Mouse (Mus musculus) frontal cortex, postnatal 14 days (tissue): ENCODE data around the gene Atp8b4.
"Not testable (repeated sequence)": the region's sequence is repeated elsewhere in the genome, so short reads cannot be mapped to it uniquely, and the experiment has no call there.

Source experiments
- DNase-seq, 2 experiments: peaks; one replicate each; pipeline ENCODE4 v3.0.0; 2022; ENCODE audit warnings: low spot score in 2 of 2

Atp8b4 gene

DNA sequence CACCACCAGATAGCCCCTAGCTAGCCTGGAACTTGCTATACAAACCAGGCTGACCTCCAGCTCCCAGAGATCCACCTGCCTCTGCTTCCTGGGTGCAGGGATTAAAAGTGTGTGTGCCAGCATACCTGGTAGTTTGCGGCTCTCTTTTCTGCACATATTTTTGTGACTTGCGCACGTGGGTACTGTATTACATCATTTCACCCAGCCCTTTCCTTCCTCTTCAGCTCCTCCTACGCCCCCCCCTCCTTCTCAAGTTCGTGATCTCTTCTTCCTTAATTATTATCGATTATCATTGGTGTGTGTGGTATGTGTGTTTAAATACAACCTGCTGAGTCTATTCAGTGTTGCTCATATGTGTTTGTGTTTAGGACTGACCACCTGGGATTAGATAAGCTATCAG lies at the start of gene Atp8b4:
Gene Atp8b4, minus strand, starts transcription at position 154 of the 400 bp plus-strand sequence.
- DNase-seq = no peak

DNA sequence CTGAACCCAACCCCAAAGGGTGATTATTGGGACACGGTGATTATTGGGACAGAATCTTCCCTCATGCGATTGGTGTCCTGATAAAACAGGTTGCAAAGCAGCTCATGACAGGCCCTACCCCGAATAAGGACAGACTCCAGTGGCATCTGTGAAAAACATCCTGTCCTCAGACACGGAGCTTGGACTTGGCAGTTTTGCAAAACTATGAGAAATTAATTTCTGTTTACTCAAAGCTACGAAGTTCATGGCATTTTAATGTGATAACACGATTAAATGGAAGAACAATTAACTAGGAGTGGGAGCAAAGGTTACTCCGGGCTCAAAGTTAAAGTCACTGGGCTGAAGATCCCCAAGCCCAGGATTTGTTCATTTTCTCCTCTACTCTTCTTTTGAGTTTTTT lies 49.2 kb upstream of the Atp8b4 start:
- no peak for DNase-seq

DNA sequence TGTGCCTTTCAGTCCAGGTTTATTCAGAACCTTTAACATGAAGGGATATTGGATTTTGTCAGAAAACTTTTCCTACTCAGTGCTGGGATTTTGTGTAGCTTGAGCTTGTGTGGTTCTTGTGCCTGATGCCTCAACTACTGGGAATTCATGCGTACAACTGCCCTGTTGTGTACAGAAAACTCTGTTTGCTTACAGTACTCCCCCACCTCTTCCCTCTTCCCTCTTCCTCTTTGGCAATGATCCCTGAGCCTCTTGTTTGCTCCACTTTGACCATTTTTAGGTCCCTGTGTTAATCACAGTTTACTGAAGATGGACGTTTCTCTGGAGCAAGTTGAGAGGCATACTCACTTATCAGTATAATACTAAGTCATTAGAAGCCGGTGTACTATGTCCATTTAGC lies 45.9 kb upstream of the Atp8b4 start:
- DNase-seq = no peak

DNA sequence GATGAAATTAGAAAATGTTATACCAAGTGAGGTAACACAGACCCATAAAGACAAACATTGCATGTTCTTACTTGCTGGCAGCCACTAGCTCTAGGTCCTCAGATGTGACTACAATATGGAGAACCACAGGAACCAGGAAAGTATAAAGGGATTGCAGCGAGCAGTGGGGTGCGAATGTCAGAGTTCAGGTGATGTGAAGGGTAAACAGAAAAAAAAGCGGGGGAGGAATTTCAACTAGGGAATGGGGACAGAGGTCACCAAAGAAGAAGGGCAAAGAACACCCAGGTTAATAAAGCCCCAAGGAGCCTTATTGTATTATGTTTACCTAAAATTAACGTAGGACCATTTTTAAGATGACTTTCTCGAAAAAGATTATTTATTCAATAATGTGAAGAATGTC lies 44.8 kb upstream of the Atp8b4 start:
- no peak for DNase-seq

DNA sequence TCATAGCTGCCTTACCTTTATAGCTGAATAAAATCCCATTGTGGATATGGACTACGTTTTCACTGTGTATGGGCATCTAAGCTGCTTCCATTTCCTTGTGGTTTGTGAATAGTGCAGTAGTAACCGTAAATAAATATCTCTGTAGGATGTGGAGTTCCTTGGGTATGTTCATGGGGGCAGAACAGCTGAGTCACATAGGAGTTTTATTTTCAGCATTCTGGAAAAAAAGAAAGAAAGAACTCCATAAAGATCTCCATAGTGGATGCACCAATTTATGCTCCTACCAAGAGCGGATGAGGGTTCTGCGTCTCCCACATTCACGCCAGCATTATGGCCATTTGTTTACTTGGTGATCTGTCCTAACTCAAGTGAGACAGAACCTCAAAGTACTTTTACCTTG lies 41.7 kb upstream of the Atp8b4 start:
- no peak for DNase-seq

DNA sequence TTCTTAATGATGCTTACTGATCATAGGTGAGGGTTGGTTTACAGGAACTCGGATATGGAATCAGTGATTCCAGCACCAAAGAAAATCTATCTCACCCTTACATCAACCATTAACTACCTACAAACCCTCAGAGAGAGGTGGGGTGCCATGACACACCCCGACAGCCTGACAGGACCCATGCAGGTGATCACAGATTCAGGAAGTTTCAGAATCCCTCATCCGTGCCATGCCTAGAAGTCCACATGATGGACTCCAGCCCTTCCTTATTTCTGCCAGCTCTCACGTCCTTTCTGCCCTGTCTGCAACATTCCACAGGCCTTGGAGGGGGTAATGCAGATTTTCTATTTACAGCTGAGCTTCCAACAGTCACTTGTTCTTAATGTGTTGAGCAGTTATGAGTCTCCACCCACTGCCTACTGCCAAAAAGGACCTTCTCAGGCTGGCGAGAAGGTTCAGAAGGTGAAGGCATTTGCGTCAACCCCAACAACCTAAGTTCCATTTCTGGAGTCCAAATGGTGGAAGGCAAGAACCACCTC lies 40.0 kb upstream of the Atp8b4 start:
- no peak for DNase-seq

DNA sequence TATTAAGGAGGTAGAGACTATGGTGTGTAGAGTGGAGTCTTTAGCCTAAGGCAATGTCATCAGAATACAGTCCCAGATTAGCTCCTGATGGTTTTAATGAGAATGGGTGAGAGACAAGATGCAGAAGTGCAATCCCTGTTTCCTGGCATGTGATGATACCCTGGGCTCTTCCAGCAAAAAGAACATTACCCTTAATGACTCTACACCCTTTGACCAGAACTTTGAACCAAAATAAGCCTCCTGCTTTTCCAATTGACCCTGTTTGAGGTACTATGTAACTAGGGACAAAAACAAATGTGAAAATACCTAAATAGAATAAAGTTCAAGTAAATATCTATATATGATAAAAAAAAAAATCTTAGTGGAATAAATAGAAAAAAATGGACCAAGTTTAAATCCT lies 37.2 kb upstream of the Atp8b4 start:
- DNase-seq = no peak

DNA sequence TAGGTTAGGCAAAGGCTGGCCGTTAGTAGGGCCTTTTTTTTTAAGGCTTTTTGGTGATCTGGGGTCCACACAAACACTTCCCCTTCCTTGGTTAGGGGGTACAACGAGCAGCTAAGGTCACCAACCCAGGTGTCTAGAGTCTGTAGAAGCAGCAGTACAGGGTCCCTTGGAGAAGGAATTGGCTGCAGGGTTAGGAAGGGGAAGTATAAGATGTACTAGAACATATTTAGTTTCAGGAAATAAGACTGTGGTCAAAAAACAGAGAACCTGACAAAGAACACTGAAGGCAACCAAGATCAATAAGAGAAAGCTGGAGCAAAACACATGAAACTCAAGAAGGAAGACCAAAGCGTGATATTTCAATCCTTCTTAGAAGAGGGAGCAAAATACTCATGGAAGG lies 30.1 kb upstream of the Atp8b4 start:
- no peak for DNase-seq

DNA sequence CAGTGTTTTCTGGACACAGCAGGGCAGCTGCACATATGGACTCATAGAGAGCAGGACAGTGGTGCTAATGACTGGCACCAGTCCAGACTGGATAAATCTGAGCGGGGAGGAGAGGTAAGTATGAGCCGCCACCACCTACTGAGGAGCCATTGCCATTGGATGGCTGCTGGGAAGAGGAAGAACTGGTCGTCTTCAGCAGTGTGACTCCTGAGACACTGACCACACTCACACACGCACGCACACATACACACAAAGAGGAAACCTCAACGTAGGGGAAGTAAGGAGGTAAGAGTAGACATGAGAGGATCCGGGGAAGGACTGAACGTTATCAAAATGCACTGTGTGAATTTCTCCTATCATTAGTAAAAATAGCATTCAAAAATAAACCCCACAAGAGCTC lies 27.0 kb upstream of the Atp8b4 start:
- no peak for DNase-seq

DNA sequence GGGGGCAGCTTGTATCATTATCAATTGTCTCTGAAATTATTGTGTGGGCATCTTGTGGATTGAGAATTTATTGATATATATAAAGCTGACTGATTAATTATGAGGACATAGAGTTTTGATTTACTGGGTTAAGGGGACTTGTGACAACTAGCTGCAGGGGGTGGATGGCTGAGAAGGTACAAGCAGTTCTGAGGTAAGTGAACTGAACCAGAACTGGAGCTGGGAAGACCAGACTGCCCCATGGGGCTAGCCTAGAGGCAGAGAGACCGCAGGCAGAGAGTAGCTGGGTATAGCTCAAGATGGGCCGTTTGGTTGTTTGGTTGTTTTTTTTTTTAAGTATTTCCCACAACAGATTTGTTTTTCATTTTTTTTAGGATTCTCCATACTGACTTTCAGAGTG lies 23.8 kb upstream of the Atp8b4 start:
- no peak for DNase-seq

DNA sequence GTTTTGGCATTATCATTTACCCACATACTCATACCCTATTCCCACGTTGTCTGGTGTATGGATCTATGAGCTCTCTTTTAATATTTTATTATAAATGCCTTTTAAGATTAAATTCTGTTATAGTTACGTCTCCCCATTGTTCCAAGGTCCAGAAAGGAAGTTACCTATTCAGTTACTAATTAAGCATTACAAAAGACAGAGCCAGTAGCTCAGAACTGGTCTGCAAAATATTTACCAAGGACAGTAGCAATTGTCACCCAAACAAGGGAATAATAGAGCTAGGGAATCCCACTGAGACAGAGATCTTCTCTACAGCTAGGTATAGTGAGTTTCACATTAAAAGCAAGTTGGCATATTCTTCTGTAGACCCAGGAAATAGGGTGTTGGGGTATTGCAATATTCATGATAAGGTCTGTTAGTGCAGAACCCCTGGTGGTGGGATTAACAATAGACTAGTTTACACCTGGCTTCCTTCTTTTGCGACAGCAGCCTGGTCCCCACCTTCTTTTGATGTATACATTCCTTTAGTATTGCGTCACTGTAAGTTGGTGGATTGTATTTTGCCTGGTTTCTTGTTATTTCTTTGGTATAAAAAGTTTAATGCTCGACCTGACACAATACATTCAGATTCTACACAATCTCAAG lies 22.7 kb upstream of the Atp8b4 start:
- not testable (repeated sequence) for DNase-seq

DNA sequence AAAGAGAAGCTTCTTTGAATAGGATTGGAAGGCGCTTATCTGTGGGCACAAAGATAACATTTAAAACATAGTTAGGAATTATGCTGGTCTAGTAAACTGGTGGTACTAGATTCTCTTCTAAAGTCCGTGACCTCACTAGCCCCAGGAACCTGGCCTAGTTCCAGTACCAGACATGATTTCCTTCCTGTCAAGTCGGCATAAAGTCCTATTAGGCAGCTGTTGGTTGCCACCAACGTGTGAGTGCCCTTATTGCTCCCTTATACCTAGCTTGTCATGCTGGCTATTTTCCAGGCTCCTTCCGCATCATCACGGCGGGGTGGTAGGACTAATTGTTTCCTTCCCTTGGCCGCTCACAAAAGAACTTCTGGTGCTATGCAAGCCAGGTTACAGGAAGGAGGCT lies 21.6 kb upstream of the Atp8b4 start:
- no peak for DNase-seq

DNA sequence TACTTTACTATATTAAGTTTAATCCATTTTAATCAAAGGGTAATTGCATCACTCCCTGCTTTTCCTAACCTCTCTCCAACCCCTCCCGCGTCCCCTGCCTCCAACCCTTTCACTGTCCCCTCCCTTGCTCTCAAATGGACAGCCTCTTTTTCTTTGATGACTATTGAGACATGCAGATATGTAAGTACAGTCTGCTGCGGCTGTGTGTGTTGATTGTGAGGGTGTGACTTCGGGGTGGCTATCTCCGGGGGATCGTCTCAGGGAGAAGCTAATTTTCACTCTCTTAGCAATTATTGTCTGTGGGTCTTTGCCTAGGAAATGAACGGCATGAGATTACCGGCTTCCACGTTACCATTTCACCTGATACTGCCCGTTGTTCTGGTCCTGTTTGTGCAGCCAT lies 21.0 kb upstream of the Atp8b4 start:
- DNase-seq = no peak

DNA sequence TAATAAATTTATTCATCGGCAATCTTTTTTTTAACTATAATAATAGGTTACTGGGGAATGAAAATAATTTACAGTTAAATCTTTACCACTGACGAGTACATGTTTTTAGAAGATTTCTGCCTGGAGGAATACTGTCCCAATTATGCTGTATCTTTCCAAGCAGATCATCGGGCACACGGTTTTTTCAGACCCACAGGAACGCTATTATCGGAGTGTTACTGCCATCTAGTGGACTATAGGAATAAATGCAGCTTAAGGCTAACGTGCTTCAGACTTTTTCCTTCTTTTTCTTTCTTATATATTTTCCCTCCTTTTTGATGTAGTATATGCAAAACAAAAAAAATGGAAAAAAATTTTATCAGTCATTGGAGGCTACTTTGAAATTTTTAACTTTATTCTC lies 20.4 kb upstream of the Atp8b4 start:
- no peak for DNase-seq

DNA sequence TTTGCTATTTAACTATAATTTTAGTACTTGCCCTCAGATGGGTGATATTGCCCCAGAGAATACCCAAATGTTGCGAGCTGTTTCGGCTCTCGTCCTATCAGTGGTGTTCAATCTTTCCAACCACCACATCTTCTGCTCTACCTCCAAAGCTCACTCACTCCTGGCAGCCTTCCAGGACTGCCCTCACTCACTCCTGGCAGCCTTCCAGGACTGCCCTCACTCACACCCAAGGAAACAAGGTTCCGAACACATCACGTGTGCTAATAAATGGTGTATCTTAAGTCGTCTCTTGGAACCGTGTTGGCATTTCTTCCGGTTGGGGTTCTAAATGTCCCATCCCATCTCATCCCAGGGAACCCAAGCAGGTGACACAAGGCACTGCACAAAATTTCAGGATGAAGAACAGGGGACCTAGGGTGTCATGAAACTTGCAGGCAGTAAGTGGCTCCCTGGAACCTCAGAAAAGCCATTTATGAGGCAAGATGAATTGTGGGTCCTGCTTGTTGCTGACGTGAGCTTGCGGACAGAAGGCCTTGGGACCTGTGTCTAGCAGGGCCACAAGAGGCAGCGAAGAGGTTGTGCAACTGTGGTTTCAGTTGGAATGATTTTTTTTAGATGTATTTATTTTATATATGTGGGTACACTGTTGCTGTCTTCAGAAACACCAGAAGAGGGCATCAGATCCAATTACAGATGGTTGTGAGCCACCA lies 19.6 kb upstream of the Atp8b4 start:
- DNase-seq = no peak

DNA sequence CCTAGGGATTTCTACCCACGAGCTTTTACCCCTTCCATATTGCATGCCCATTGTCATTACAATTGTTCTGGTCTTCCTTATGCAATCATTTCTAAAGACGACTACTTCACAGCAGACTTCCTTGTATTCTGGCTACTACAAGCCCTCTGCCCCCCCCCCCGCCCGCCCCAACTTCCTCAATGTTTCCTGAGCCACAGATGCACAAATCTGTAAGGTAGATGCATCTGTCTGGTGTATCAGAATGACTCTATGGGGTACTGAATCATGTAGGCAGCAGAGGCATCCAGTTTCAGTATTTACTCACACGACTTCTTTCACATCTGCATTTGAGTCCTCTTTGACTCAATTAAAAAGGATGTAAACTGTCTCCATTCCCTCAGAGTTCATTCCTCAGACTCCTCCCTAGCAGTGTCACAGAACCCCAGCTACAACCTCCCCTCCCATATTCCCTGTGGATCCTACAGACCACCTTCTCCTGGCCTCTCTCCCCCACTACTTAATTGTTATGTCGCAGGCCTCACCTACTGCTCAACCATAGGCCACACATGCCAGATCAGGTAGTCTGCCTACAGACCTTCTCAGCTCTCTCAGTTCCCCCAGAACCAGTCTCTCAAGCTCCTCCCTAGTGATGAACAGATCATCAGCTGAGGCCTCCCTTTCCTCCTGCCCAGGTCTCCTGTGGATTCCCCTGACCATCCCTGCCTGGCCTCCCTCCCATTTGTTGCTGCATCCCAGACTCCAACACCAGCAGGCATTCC lies 14.8 kb upstream of the Atp8b4 start:
- DNase-seq = no peak

DNA sequence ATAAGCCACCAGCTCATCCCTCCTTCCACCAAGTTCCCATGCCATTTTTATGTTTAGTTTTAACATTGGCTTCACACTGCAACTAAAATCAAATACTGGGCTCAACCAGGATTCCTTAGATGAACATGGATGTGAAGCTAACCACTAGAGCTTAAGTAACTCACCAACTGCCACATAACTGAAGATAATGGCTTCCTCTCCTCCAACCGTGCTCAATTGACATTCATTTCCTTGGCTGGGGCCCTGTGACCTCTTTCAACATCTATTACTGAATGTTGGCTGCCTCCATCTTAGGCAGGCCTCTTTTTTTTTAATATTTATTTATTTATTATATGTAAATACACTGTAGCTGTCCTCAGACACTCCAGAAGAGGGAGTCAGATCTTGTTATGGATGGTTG lies 7.8 kb upstream of the Atp8b4 start:
- no peak for DNase-seq

DNA sequence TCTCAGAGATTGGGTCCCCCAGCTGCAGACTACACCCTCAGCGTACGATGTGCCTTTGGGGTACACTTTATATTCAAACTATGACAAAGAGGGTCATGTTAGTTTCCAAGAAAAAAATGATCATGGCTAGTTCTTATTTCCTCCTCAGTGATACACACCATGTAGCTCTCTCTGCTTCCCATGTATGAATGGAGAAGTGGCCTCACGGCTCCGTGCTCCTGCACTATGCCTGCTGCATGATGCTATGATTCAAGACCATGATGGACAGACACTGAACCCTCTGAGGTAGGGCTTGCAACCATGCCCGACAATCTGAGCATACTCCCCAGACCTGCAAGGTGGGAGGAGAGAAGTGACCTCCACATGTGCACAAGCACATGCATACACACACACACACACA lies 7.0 kb upstream of the Atp8b4 start:
- DNase-seq = no peak

DNA sequence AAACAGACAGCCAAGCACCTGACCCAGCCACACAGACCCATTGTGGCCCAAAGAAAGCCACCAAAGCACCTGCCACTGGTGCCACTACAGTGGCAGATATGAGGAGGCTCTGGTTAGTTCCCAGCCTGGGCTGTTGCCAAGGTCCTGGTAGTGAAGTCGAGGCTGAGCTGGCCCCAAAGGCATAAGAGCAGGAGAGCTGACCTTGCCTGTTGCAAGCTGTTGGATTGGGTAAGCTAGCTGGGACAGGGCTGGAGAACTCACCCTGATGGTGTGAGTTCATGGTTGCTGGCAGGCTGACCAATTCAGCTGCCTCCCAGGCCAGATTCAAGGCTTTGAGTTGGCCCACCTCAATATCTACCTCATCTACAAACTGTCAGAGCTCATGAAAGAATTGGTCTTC lies 4.7 kb upstream of the Atp8b4 start:
- no peak for DNase-seq

DNA sequence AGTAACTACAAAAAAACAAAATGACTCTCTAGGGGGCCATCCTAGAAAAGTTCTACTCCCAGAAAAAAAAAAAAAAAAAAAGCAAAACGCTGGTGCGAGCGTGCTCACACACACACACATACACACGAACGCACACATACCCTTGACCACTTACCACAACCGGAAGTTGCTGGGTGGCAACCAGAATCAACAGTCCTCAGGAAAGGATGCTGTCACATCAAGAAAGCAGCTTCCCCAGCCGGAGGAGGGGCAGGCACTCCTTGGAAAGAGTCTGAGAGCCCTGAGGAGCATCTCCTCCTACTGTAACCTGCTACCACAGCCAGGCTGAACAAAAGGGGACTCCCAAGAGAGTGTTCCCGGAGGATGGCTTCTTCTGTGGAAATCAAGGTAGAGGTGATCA lies 744 bp downstream of the Atp8b4 start:
- DNase-seq = no peak

DNA sequence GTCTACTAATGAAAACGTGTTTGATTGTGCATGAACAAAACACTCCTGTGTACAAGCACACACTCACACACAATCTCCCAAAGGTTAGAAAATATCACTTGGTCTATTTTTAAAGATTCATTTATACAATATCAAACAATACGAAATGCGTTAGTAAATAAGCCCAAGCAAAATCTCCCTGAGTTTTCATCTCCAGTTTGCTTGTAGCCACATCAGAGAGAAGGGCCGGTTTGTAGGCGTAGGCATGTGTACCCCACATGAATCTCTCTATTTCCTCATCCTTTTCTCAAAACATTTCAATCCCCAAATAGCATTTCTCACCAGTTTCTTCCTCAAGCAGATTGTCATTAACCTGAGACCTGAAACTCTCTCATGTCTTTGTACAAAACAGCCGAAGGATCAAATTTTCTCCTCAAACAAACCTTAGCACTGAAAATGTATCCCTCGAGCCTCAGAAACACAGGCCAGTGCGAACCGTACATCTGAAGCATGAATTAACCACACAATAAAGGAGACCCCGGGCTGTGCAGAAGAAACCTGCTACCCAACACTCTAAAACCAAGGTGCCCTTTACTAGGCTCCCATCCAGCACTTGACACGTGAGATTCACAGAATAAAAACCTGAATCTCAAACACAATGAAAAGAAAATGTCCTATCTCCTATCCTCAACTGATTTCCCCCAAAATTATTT lies 1.6 kb downstream of the Atp8b4 start:
- no peak for DNase-seq

DNA sequence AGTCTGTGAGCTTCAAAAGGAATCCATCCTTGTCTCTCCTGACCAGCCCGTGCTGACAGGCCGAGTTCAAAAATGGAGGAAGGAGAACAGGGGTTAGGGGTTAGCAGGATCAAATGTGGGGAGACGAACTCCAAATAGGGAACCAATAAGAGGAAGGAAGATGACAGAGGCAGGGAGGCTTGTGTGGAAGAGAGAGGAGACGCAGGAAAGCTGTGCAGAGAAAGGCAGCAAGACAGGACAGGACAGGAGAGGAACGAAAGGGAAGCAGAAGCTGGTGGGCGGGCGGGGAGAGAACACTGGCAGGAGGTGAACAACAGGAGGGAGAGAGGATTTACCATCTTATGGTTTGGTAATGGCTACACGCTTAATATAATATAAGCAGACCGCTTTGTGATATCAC lies 3.6 kb downstream of the Atp8b4 start:
- DNase-seq = no peak
